Mouse (Mus musculus) cerebral cortex, adult 2 months (tissue): ENCODE results near the gene Prune1.

Experiments
- WGBS: fragments of 180-500 bp; shearing (Covaris S2); methylation state at CpG from one replicate; pipeline ENCODE4 v1.1.7; 2018; 5-methylcytosine and 5-hydroxymethylcytosine counted together

The Prune1 gene

DNA sequence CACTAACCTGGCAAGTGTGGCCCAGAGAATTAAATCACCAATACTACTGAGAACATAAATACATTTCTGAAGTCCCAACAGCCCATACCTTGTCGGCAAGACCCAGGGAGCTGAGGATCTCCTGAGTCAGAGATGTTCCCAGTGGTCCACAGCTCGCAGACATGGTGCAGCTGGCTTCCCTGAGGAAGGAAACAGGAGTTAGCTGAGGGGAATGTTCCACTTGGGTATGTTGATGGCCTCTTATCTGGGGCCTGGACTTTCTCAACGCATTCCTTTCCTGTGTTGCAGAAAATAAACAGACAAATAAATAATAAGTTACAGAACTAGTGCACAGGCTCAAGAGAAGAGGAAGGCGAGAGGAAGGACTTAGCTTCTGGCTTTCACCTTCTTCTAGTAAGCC lies 24.4 kb upstream of the Prune1 start:
- WGBS: 86% methylated on average over 4 of the region's 4 CpGs

DNA sequence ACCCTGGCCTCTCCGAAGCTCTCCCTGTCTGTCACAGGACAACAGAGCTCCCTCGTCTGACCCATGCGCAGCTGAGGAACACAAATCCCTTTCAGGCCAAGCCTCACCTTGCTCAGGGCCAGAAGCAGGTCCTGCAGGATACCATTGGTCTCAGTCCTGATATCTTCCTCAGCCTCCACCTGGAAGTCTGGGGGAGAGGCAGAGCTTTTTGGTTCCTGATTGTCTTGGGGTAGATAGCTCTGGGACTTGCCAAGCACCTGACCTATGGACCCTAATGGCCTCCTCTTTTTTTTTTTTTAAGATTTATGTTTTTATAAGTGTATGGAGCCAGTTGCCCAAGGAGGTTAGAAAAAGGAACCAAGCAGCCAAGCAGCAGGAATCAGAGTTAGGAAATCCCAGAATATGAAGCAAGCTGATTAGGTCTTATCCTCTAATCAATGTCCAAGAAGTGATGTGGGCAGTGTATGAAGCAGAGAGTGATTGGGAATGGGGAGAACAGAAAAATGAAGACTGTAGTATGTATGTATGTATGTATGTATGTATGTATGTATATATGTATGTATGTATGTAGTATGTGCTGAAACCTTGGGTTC lies 19.4 kb upstream of the Prune1 start:
- WGBS: 98% methylated on average over 3 of the region's 3 CpGs

DNA sequence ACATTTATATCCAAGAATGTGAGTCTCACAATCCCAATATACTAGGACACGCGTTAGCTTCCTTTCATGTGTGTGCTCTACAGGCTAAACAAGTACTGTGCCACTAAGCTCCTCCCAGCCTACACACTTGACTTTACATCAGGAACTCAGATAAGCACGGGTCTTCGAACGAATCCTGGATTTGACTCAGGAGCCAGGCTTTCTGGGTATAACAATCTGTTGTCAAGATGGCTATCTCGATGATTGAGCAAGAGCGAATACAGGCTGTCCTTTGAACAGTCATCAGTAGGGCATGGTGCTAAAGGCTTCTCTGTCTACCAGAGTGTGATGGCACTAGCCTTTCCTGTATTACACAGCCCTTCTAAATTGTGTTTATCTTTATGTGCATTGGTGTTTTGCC lies 16.1 kb upstream of the Prune1 start:
- WGBS: 82% methylated on average over 7 of the region's 7 CpGs

DNA sequence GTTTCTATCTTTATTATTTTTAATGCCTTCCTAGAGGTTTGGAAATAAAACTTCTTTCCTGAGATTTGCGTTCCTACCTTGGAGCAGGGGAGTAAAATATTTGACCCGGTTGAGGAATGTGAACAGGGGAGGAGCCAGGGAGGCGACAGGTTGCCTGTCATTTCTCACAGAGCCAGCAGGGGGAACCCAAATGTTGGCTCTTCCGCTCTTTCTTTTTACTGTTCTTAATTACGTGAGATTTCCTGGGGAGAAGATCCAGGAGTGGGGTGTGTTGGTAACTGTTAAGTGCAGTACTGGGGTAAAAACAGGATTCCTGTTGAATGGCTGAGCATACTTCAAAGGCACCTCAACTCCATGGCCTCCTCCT lies 14.2 kb upstream of the Prune1 start:
- 20% methylated on average over 5 of the region's 5 CpGs for WGBS

DNA sequence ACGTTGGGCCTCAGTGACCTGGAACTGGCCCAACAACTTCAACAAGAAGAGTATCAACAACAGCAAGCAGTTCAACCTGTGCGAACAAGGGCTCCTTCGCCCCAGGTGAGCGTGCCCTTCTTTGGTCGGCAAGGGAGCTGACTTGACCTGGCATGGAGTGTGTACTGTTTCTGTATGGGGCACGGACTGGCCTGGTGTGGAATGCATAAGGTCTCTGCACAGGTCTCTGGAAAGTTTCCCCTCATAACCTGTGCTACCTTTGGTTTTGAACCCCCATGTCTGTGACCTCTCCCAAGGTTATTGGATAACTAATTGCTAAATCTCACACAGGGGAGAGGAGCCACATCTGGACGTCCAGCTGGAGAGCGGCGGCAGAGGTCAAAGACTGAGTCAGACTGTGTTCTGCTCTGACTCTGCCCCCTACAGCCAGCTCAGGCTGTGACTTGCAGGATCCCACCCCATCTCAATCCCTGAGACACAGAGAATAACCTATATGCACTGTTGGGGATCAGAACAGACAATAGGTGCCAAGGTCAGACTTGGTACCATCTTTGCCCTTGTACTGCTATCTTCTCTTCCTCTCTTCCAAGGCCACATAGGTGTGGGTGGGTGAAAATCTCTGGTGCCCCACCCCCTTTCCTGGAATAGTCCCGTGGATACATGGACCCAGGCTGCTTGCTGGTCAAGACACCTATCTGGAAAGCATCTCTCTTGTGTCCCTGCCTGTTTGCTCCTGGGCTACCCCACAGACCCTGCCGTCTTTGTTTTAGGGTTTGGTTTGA lies 13.6 kb upstream of the Prune1 start:
- 78% methylated on average over 11 of the region's 11 CpGs for WGBS

DNA sequence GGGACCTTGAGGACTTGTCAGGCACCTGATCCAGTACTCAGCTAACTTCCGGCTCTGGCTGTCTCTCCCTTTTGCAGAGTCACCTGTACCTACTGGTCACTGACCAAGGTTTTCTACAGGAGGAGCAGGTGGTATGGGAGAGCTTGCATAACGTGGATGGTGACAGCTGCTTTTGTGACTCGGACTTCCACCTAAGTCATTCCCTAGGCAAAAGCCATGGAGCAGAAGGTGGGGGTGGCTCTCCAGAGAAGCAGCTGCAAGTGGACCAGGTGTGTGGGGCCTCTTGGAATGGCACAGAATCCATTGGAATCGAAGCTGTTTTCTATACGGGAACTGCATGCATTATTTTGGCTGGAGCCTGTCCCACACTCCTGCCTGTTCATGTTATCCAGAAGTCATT lies 12.8 kb upstream of the Prune1 start:
- 71% methylated on average over 5 of the region's 5 CpGs for WGBS

DNA sequence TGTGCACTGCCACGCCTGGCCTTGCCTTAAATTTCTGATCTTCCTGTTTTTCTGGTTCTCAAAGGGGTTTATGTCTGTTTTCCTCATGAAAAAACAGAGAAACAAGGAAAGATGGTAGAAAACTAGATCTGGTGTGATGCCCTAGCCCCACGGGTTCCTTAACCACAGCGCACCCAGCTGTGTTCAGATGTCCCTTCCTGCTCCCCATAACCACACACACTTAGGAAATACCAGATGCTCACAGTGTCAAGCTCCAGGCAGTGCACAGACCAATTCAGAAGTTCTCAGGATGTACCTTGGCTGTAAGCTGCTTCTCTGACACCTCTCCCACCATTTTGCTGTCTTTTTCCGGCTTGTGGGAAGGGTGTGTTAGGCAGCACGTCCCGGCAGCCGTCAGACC lies 12.4 kb upstream of the Prune1 start:
- whole genome bisulfite sequencing: 75% methylated on average over 7 of the region's 7 CpGs

DNA sequence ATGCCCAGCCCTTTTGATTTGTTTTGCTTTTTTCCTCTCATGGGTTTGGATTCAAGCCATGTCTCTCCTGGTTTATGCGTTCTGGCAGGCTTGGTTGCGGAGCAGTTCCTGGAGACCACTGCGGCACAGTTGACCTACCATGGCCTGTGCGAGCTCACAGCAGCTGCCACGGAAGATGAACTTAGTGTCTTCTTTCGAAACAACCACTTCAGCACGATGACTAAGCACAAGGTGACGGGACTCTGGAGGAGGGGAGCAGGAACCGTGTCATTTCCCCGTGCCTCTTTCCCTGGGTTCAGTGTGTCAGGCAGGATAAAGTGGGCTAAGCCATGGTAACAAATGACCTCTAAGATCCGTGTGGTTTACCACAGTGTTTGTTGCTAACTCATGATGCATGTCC lies 11.7 kb upstream of the Prune1 start:
- 72% methylated on average over 11 of the region's 11 CpGs for WGBS

DNA sequence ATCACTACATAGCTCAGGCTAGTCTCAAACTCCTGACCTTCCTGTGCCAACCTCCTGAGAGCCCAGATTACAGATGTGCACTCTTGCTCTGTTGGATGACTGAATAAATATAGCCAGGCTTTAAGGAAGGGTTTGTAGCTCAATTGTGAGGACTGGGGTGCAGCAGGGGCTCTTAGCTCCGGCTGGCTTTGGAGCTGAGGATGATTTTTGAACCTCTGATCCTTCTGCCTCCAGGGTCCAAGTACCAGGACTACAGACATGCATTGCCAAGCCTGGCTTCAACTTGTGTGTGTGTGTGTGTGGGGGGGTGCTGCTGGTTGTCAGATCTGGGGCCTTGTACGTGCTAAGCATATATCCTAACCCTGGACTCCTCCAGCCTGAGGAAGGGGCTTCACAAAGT lies 11.0 kb upstream of the Prune1 start:
- 89% methylated on average over 2 of the region's 2 CpGs for WGBS

DNA sequence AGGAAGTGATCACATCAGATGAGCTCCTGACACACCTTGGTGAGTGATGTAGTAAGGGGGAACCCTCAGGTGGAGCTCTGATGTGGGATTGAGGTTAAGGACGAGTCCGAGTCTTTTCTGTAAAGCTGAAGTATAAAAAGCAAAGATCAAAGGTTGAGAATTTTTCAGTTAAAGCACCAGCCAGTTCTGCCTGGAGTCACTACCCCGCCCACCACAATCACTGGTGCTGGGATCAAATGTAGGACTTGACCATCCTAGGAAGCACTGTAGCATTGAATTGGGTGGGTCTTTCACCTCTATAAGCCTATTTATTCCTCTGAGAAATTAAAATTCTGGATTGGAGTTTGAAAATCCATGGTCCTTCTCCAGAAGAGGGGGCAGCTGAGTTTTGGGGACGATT lies 9.2 kb upstream of the Prune1 start:
- 78% methylated on average over 4 of the region's 4 CpGs for WGBS

DNA sequence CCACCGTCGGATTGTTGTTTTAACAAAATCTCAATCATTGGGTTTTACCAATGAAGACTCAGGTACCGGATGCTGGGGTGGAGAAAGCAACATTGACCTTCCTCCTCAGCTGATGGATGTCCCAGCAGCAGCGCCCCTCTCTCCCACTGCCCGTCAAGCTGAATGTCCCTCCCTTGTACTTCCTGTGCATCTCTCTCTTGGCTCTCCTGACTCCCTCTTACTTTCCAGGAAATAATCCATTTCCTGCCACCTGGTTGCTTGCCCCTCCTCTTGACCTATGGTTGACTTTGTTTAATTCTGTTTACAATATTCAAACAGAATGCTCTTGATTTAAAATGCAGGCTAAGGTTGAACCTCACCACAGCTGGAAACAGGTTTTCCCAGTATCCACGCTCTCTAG lies 8.3 kb upstream of the Prune1 start:
- 75% methylated on average over 6 of the region's 6 CpGs for WGBS

DNA sequence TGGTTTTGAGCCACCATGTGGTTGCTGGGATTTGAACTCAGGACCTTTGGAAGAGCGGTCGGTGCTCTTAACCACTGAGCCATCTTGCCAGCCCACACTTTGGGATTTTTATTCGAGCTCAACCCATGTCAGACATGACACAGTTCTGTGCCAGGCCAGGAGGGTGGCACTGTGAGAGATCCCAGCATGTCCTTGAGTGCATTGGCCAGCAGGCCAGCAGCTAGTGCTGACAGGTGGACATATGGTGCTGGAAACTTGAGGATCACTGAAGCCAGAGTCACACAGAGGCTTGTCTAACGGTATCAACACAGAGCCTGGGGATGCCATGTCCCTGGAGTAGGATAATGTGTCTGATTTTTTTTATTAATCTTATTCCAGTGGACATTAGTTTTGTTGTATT lies 7.5 kb upstream of the Prune1 start:
- WGBS: 90% methylated on average over 4 of the region's 4 CpGs

DNA sequence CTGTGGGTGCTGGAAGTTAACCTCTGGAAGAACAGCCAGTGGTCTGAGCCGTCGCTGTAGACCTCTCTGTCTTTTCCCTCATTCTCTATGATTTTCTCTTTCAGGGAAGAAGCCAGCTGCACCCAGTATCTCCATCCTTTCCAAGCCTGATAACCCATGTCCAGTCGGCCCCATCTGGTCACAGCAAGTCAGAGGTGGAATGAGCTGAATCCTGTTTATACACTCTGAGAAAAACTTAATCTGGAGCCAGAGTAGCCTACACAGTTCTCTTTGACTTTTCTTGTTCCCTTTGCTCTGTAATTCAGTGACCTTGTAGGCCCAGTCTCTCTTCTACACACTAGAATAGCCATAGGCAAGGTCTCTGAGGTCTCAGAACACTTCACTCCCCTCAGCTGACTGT lies 5.7 kb upstream of the Prune1 start:
- WGBS: 92% methylated on average over 3 of the region's 3 CpGs

DNA sequence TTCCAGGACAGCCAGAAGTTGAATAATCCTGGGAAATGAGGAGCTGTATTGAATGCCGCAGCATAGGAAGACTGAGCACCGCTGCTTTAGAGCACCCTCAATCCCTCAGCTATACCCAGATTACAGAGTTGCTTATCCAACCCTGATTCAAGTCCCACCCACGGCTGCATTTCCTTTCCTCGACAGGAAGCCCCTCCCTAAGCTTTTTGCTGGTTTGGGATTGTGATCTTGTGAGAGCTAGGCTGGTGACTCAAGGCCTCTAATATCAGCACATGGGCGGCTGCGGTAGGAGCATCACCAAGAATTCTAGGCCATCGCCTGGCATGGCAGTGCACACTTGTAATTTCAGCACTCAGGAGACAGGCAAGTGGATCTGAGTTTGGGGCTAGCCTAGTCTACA lies 4.6 kb upstream of the Prune1 start:
- WGBS: 78% methylated on average over 7 of the region's 7 CpGs

DNA sequence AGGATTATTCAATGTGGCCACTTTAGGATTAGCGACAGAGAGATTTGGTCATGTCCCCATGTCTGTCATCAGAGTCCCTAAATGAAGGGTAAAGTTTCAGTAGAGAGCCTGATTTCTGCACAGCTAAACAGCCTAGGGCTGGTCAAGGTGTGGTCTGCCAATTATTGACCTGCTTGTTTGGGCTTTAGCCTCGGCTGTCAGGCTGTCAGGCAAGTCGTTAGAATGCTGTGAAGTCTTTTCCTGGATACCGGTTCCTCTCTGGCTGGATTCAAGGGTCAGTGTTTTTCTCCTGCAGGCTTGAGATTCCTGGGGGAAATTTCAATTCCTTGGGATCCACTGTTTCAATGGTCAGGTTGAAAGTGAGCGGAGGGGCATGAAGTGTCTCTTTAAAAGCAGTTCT lies 4.1 kb upstream of the Prune1 start:
- 76% methylated on average over 5 of the region's 5 CpGs for WGBS

DNA sequence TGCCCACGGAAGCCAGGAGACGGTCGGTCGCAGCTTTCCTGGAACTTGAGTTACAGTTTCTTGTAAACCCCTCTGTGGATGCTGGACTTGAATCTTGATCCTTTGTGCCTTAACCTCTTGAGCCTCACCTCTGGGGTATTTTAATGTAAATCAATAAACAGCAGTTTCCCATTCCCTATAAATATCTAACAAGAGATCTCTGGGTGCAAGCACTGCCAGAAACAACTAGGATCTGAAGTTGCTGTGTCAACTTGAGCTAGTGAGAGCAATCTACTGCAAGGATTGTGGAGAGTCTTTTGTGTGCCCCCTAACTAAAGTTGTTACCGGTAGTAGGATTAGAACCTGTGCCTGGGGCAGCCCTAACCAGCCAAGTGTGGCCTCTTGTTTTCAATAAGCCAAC lies 3.5 kb upstream of the Prune1 start:
- 87% methylated on average over 5 of the region's 5 CpGs for WGBS

DNA sequence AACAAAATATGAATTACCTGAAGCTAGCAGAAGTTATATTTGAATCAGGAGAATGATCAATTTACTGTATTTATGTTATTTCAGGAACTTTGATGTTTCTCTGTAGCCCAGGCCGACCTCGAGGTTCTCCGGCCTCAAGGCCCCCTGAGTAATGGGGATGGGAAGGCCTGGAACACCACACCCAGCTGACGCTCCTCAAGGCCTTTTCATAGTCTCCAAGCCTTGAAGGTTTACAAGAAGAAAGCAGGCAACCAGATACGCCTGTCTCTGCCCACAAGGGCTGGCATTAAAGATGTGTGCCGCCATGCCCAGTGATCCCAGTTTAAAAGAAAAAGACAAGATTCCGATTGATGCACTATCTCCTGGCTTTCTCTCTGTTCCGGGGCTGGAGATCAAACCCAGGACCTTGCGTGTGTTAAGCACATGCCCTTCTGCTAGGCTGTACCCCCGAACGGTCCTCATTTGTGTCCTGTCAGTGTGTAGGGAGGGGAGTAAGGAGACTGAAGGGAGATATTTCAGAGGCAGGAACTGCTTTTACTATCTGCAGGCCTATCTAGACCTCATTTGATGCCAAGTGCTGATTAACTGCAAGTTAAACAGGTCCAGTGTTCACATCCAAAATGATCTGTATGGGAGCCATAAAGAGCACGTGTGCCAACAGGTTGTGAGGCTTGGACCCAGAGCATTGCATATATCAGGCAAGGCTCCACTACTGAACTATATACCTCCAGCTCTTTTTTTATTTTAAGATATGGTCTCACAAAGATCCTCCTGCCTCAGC lies 2.8 kb upstream of the Prune1 start:
- WGBS: 82% methylated on average over 12 of the region's 12 CpGs

DNA sequence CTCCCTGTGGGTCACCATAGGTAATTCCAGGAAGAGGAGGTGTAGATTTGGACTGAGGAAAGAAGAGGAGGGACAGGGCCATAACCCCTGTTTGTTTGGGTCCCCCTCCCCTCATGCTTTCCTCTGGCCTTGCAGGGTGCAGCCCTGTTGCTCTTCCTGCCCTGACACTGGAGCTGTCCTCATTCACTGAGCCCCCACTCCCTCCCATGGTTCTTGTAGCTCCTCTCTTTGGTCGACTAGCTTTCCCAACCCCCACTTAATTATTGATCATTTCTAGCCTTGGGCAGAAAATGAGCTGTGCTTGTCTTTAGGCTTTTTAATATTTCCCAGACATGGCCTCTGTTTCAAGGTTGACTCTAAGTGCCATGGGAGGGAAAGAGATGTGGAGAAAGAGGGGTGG lies 2.2 kb upstream of the Prune1 start:
- WGBS: 21% methylated on average over 1 of the region's 1 CpGs

DNA sequence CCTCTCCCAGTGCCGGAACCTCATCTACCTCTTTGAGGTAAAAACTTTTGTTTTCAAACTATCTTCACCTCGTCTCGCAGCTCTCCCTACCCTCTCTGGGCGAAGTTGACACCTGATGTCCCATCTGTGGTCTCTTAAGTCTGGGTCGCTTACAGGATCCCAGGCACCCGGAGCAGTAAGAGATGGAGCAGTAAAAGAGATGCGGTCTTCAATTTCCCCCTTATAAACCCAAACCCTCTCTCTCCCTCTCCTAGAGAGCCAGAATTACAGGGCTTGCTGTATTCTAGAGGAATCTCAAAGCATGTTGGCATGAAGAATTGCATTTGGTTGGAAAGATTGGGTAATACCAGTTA lies 1.7 kb upstream of the Prune1 start:
- WGBS: 2% methylated on average over 7 of the region's 7 CpGs

DNA sequence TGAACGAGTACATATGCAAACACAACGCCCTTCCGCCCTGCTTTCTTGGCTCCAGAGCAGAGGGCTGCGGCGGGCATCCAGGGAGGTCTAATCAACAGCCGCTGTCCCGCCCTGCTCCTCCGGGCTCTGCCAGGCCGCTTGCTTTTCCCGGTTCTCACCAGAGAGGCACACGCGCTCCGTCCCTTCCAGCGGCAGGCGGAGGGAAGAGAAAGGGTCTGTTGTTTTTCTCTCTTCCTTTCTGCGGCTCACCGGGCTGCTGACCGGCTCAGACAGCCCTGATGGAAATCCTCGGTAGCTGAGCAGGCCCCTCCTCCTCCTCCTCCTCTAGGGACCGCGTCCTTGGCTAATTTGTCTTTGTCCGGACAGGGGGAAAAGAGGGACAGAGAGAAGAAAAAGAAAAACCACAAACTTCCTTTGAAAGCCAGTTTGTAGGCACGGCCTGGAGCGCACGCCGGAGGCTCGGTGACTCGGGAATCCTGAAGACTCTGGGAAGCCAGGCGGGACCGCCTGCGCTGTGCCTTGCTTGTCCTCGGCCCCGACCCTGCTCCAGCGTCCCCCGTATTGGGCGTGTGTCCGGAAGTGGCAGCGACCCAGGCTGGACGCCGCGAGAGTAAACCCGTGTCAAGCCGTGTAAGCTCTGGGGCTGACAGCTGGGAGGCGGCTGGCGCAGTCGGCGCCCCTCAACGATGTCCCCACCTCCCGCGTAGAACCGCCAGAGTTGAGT lies 1.2 kb upstream of the Prune1 start:
- WGBS: under 1% methylated on average over 51 of the region's 51 CpGs

DNA sequence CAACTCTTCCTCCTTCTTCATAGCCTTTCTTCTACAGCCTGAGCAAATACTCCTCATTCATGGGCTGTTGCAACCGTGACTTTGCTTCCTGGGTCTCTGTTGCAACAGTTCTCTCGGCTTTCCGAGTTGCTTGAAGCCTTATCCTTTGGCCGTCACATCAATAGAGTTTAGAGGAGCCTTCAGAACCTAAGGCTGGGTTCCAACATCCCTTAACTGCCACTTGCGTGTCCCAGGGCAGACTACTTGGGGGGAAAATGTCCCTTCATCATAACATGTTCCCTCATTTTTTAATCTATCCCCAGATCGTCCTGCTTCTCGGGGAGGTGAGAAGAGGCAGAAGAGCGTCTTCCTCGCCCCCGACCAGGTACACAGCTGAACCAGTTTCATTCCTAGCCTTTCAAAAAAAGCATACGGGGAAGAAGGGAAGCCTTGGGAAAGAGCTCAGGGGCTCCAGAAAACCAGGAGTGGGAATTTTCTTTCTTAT lies 547 bp upstream of the Prune1 start:
- under 1% methylated on average over 11 of the region's 11 CpGs for WGBS

DNA sequence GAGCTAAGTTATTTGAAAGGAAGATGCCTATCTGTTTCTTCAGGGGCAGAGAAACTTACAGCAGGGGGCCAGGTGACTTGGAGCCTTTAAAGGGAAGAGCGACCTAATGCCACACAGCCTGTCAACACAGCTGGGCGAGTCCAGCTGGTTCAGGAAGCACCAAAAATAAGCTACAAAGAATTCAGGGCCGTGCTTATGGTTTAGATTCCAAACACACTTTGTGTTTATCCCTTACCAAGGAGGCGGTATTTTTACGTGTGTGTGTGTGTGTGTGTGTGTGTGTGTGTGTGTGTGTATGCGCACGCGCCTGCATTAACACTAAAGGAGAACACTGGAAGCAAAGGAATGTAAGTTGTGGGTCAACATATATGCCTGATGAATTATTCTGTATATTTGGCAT lies 1.1 kb downstream of the Prune1 start:
- WGBS: 14% methylated on average over 8 of the region's 8 CpGs
